Mouse (Mus musculus): ENCODE results near the gene Vrk2.

Vrk2 gene

GRCm38 (mm10) chr11:26593061-26594059 is at the start of gene Vrk2, which contains the start of gene Gm6899:
Gene Vrk2, minus strand, starts transcription at chr11:26593999.
Gene Gm6899, plus strand, starts transcription at chr11:26593241.
- peak; percentile 77 to 79 for DNase-seq

- DNase-seq, result no peak
Observed at GRCm38 (mm10) chr11:26642141-26642540, 48.3 kb upstream of the Vrk2 start.

GRCm38 (mm10) chr11:26640314-26640785 is 46.6 kb upstream of the Vrk2 start:
- DNase-seq, result peak; percentile 15 to 17

- DNase-seq, result no peak
Observed at GRCm38 (mm10) chr11:26636239-26636638, 42.4 kb upstream of the Vrk2 start.

- DNase-seq, result no peak
Observed at GRCm38 (mm10) chr11:26622727-26623126, 28.9 kb upstream of the Vrk2 start.

- DNase-seq, result no peak
Observed at GRCm38 (mm10) chr11:26618475-26619223, 24.9 kb upstream of the Vrk2 start.

GRCm38 (mm10) chr11:26608795-26609194 is 15.0 kb upstream of the Vrk2 start:
- DNase-seq, result no peak

- DNase-seq, result no peak
Observed at GRCm38 (mm10) chr11:26604061-26604655, 10.4 kb upstream of the Vrk2 start.

GRCm38 (mm10) chr11:26601571-26602175 is 7.9 kb upstream of the Vrk2 start:
- DNase-seq, result no peak

- no peak for DNase-seq
Observed at GRCm38 (mm10) chr11:26600692-26601091, 6.9 kb upstream of the Vrk2 start.

GRCm38 (mm10) chr11:26598876-26599275 is 5.1 kb upstream of the Vrk2 start:
- no peak for DNase-seq

- no peak for DNase-seq
Observed at GRCm38 (mm10) chr11:26597761-26598160, 4.0 kb upstream of the Vrk2 start.

GRCm38 (mm10) chr11:26597145-26597544 is 3.3 kb upstream of the Vrk2 start:
- DNase-seq, result no peak

- no peak for DNase-seq
Observed at GRCm38 (mm10) chr11:26596186-26596585, 2.4 kb upstream of the Vrk2 start.

- no peak for DNase-seq
Observed at GRCm38 (mm10) chr11:26594487-26594886, 688 bp upstream of the Vrk2 start.

GRCm38 (mm10) chr11:26592395-26593053 is 1.3 kb downstream of the Vrk2 start:
- DNase-seq, result no peak

- no peak for DNase-seq
Observed at GRCm38 (mm10) chr11:26587184-26587524, 6.6 kb downstream of the Vrk2 start.

GRCm38 (mm10) chr11:26586367-26587183 is 7.2 kb downstream of the Vrk2 start:
- DNase-seq, result peak in 1 of 2 experiments; percentile 27

- DNase-seq, result no peak
Observed at GRCm38 (mm10) chr11:26585409-26586366, 8.1 kb downstream of the Vrk2 start.

- no peak for DNase-seq
Observed at GRCm38 (mm10) chr11:26551551-26551950, 42.2 kb downstream of the Vrk2 start.

Measured in spleen, adult 18-20 months (tissue).